Mouse (Mus musculus): ENCODE measurements around the gene Esr1. TPM values are rescaled to one million over a fixed set of nuclear protein-coding genes. Genes with fewer than 3 reads are reported as not detected.
"Not testable (repeated sequence)": the region's sequence is repeated elsewhere in the genome, so short reads cannot be mapped to it uniquely, and the experiment has no call there.

Gene Esr1
- polyA plus RNA-seq, 1 experiment: 0.40 TPM

DNA sequence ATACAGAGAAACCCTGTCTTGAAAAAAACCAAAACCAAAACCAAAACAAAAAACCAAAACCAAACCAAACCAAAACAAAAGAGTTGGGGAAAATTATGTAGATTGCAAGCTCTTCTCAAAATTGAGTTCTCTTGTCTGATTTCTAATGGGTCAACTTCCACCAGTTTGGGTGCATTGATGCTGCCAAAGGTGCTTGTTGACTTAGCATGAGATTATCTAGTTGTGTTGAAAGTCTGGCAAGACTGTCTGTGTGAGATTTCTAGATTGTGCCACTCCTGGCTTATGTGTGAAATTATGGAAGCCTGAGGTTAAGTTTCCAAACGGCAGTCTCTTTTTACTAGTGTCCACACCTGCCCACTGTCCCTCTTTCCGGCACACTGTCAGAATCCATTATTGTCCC, 55.6 kb downstream of the Esr1 start:
- no peak overlapping the region for H3K4me3 ChIP-seq (ENCODE audit: insufficient read depth, poor library complexity, severe bottlenecking)
- TF ChIP-seq CEBPB (IDR thresholded peaks at IDR 0.05; ENCODE audit: low read depth): no peak
- TF ChIP-seq MYOD1 (IDR thresholded peaks at IDR 0.05; ENCODE audit: control insufficient read depth, insufficient read length, low read depth): no peak
- TF ChIP-seq USF1 (IDR thresholded peaks at IDR 0.05; ENCODE audit: low read depth): no peak
- TF ChIP-seq CTCF (IDR thresholded peaks at IDR 0.05; ENCODE audit: control insufficient read depth, insufficient read depth, insufficient read length): no peak
- TF ChIP-seq MYOG (IDR thresholded peaks at IDR 0.05; ENCODE audit: control insufficient read depth, extremely low read depth, insufficient read length): no peak
- TF ChIP-seq MAX (IDR thresholded peaks at IDR 0.05): no peak
- no peak for TF ChIP-seq FOSL1 (IDR thresholded peaks at IDR 0.05; ENCODE audit: insufficient read depth, low read length, poor library complexity, severe bottlenecking)
- no peaks in the 10 kb centered on the region for H3K27me3 ChIP-seq (ENCODE audit: control insufficient read depth, insufficient read depth, insufficient read length)
- H3K36me3 ChIP-seq (ENCODE audit: control insufficient read depth, insufficient read depth): no peaks in the 10 kb centered on the region
- H3ac ChIP-seq (ENCODE audit: control insufficient read depth, insufficient read length, low read depth): no peak overlapping the region
- H3K79me2 ChIP-seq (ENCODE audit: control insufficient read depth, insufficient read depth): no peaks in the 10 kb centered on the region
- H3K79me3 ChIP-seq (ENCODE audit: low read depth): no peaks in the 10 kb centered on the region

DNA sequence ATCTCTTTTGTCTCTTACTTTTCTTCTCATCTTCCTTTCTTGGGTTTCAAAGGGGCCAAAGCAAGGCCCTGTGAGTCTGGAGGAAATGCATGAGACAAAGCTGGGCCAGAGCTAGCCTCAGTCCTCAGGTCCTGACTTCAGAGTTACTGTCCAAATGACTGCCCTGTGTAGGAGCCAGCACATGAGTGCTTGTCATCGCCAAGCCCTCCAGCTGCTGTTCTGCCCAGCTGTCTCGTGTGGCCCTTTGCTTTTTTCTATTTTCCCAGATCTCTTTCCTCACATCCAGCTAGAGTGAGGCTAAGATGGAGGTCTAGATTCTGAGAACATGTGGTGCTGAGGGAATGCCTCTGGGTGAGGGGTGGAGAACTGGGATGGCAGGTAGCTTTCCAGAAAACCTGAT, 58.7 kb downstream of the Esr1 start:
- H3K27me3 ChIP-seq (ENCODE audit: control insufficient read depth, insufficient read depth, insufficient read length): no peaks in the 10 kb centered on the region
- H3K4me3 ChIP-seq (ENCODE audit: insufficient read depth, poor library complexity, severe bottlenecking): no peak overlapping the region
- no peaks in the 10 kb centered on the region for H3K79me3 ChIP-seq (ENCODE audit: low read depth)
- no peaks in the 10 kb centered on the region for H3K36me3 ChIP-seq (ENCODE audit: control insufficient read depth, insufficient read depth)
- H3ac ChIP-seq (ENCODE audit: control insufficient read depth, insufficient read length, low read depth): no peak overlapping the region
- no peak for TF ChIP-seq CEBPB (IDR thresholded peaks at IDR 0.05; ENCODE audit: low read depth)
- TF ChIP-seq MAX (IDR thresholded peaks at IDR 0.05): no peak
- TF ChIP-seq USF1 (IDR thresholded peaks at IDR 0.05; ENCODE audit: low read depth): no peak
- TF ChIP-seq MYOG (IDR thresholded peaks at IDR 0.05; ENCODE audit: control insufficient read depth, extremely low read depth, insufficient read length): no peak
- no peak for TF ChIP-seq FOSL1 (IDR thresholded peaks at IDR 0.05; ENCODE audit: insufficient read depth, low read length, poor library complexity, severe bottlenecking)
- no peak for TF ChIP-seq MYOD1 (IDR thresholded peaks at IDR 0.05; ENCODE audit: control insufficient read depth, insufficient read length, low read depth)
- TF ChIP-seq CTCF (IDR thresholded peaks at IDR 0.05; ENCODE audit: control insufficient read depth, insufficient read depth, insufficient read length): no peak
- no peaks in the 10 kb centered on the region for H3K79me2 ChIP-seq (ENCODE audit: control insufficient read depth, insufficient read depth)

DNA sequence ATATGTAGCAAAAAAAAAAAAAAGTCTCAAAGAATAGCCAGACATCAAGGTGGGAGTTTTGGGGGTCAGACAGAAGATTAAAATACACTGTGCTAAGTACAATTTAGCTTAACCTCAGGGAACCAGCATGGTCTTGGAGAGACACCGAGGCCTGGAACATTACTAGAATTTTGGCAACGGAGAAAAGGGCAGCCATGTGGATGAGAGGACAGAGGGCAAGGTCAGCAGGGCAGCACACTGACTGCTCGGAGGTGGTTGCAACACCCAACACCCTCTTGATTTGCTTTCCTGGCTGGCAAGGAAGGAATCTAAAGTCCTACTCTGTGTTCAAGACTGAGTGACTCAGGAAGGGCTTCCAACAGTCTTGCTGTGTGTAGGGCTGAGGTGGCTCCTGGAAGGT, 60.5 kb downstream of the Esr1 start:
- Histone ChIP-seq H3K79me2 (ENCODE audit: control insufficient read depth, insufficient read depth) (no peaks in the 10 kb centered on the region), H3K79me3 (ENCODE audit: low read depth) (no peaks in the 10 kb centered on the region), H3K27me3 (ENCODE audit: control insufficient read depth, insufficient read depth, insufficient read length) (no peaks in the 10 kb centered on the region), H3ac (ENCODE audit: control insufficient read depth, insufficient read length, low read depth) (no peak overlapping the region), H3K4me3 (ENCODE audit: insufficient read depth, poor library complexity, severe bottlenecking) (no peak overlapping the region), H3K36me3 (ENCODE audit: control insufficient read depth, insufficient read depth) (no peaks in the 10 kb centered on the region)
- TF ChIP-seq CEBPB (IDR thresholded peaks at IDR 0.05; ENCODE audit: low read depth) (no peak), USF1 (IDR thresholded peaks at IDR 0.05; ENCODE audit: low read depth) (no peak), MAX (IDR thresholded peaks at IDR 0.05) (no peak), MYOD1 (IDR thresholded peaks at IDR 0.05; ENCODE audit: control insufficient read depth, insufficient read length, low read depth) (no peak), CTCF (IDR thresholded peaks at IDR 0.05; ENCODE audit: control insufficient read depth, insufficient read depth, insufficient read length) (no peak), MYOG (IDR thresholded peaks at IDR 0.05; ENCODE audit: control insufficient read depth, extremely low read depth, insufficient read length) (no peak), FOSL1 (IDR thresholded peaks at IDR 0.05; ENCODE audit: insufficient read depth, low read length, poor library complexity, severe bottlenecking) (no peak)

DNA sequence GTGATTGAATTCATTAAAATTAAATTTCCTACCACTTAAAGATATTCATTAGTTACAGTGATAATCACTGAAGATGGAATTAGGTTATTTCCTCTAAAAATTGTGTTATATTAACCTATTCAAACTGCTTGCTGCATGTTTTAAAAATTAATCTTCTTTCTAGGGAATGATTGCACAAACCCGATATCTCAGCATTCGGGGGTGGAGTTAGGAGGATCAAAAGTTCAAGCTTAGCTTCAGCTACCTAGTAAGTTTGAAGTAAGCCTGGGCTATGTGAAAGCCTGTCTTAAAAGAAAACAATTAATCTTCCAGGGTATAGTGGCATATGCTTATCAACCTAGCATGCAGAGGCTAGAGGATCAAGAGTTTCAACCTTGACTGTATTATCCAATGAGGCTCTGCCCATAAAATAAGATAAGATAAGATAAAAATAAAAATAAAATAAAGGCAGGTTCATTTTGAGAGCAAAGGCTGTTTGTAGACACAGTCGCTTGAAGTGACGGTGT, 62.0 kb downstream of the Esr1 start:
- H3K4me3 ChIP-seq (ENCODE audit: insufficient read depth, poor library complexity, severe bottlenecking): no peak overlapping the region
- H3K27me3 ChIP-seq (ENCODE audit: control insufficient read depth, insufficient read depth, insufficient read length): no peaks in the 10 kb centered on the region
- H3K79me2 ChIP-seq (ENCODE audit: control insufficient read depth, insufficient read depth): no peaks in the 10 kb centered on the region
- TF ChIP-seq CEBPB (IDR thresholded peaks at IDR 0.05; ENCODE audit: low read depth) (no peak), MAX (IDR thresholded peaks at IDR 0.05) (no peak), MYOD1 (IDR thresholded peaks at IDR 0.05; ENCODE audit: control insufficient read depth, insufficient read length, low read depth) (no peak), FOSL1 (IDR thresholded peaks at IDR 0.05; ENCODE audit: insufficient read depth, low read length, poor library complexity, severe bottlenecking) (no peak), CTCF (IDR thresholded peaks at IDR 0.05; ENCODE audit: control insufficient read depth, insufficient read depth, insufficient read length) (no peak), USF1 (IDR thresholded peaks at IDR 0.05; ENCODE audit: low read depth) (no peak), MYOG (IDR thresholded peaks at IDR 0.05; ENCODE audit: control insufficient read depth, extremely low read depth, insufficient read length) (no peak)
- H3K36me3 ChIP-seq (ENCODE audit: control insufficient read depth, insufficient read depth): no peaks in the 10 kb centered on the region
- no peaks in the 10 kb centered on the region for H3K79me3 ChIP-seq (ENCODE audit: low read depth)
- no peak overlapping the region for H3ac ChIP-seq (ENCODE audit: control insufficient read depth, insufficient read length, low read depth)

GRCm38 (mm10) chr10:4674983-4675592, 63.7 kb downstream of the Esr1 start:
- H3K79me2 ChIP-seq (ENCODE audit: control insufficient read depth, insufficient read depth); H3K4me3 ChIP-seq (ENCODE audit: insufficient read depth, poor library complexity, severe bottlenecking); H3ac ChIP-seq (ENCODE audit: control insufficient read depth, insufficient read length, low read depth); H3K79me3 ChIP-seq (ENCODE audit: low read depth); H3K36me3 ChIP-seq (ENCODE audit: control insufficient read depth, insufficient read depth); H3K27me3 ChIP-seq (ENCODE audit: control insufficient read depth, insufficient read depth, insufficient read length): not testable (repeated sequence)

GRCm38 (mm10) chr10:4683106-4683505, 71.7 kb downstream of the Esr1 start:
- H3K79me2 ChIP-seq (ENCODE audit: control insufficient read depth, insufficient read depth): no peaks in the 10 kb centered on the region
- H3ac ChIP-seq (ENCODE audit: control insufficient read depth, insufficient read length, low read depth): no peak overlapping the region
- TF ChIP-seq MAX (IDR thresholded peaks at IDR 0.05) (no peak), CTCF (IDR thresholded peaks at IDR 0.05; ENCODE audit: control insufficient read depth, insufficient read depth, insufficient read length) (no peak), USF1 (IDR thresholded peaks at IDR 0.05; ENCODE audit: low read depth) (no peak), CEBPB (IDR thresholded peaks at IDR 0.05; ENCODE audit: low read depth) (no peak), MYOG (IDR thresholded peaks at IDR 0.05; ENCODE audit: control insufficient read depth, extremely low read depth, insufficient read length) (no peak), MYOD1 (IDR thresholded peaks at IDR 0.05; ENCODE audit: control insufficient read depth, insufficient read length, low read depth) (no peak), FOSL1 (IDR thresholded peaks at IDR 0.05; ENCODE audit: insufficient read depth, low read length, poor library complexity, severe bottlenecking) (no peak)
- H3K27me3 ChIP-seq (ENCODE audit: control insufficient read depth, insufficient read depth, insufficient read length): no peaks in the 10 kb centered on the region
- no peaks in the 10 kb centered on the region for H3K79me3 ChIP-seq (ENCODE audit: low read depth)
- no peak overlapping the region for H3K4me3 ChIP-seq (ENCODE audit: insufficient read depth, poor library complexity, severe bottlenecking)
- no peaks in the 10 kb centered on the region for H3K36me3 ChIP-seq (ENCODE audit: control insufficient read depth, insufficient read depth)
